Mouse (Mus musculus) liver, postnatal 0 days (tissue): ENCODE results near the gene Rnf150.

ENCODE experiments used
- CTCF ChIP-seq: sonication (generic); IDR thresholded peaks from 2 replicates; pipeline ENCODE4 v1.5.1; 2016; ENCODE audit warnings: antibody characterized with exemption, low read depth
- EP300 ChIP-seq: IDR thresholded peaks from 2 replicates; pipeline ENCODE4 v1.6.1; 2016; ENCODE audit warnings: antibody characterized with exemption, low read depth, mild to moderate bottlenecking

DNA sequence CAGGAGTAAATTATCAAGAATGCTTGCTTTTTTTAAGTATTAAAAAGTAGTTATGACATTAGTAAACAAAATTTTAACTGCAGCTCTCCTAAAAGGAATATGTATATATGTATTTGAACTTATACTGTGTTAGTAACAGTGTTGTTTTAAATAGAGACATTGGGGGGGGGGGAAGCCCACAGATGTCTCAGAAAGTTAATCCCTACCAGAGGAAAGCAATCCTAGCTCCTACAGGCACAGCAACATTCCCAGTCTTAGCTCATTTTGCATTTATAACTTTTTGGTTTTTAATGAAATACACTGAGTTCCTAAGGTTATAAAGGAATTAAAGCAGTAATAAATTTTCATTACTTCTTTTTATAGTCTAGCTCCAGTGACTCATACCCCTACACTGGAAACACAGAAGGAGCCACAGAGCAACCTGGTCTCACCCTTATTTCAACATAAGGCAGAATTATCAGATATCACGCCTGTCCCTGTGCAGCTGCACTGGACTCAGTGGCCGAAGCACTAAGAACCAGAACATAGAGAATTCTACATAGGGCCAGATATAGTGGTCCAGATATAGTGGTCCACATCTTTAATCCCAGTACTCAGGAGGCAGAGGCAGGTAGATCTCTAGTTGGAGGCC lies 96.9 kb downstream of the Rnf150 start:
- TF ChIP-seq CTCF (no peak), EP300 (no peak)
